Mouse (Mus musculus) gonadal fat pad, adult 2 months (tissue): Measurements from ENCODE around the gene Bgn. TPM values are rescaled to one million over a fixed set of nuclear protein-coding genes. Genes with fewer than 3 reads are reported as not detected.
A peak's percentile ranks its signal among the peaks of the same experiment; 100 is the strongest.

Source experiments
- DNase-seq: peaks from one replicate; pipeline ENCODE4 v3.0.0-alpha.2; 2012; ENCODE audit warnings: low read depth
- polyA plus RNA-seq: library from polyadenylated mRNA; depleted of rRNA; stranded (reverse); fragments of >200 nt; gene quantifications from 2 replicates; pipeline ENCODE4 v1.2.3, GENCODE M21; 2012; rRNA removed

The Bgn gene
- polyA plus RNA-seq = 230 and 333 TPM in 2 replicates

GRCm38 (mm10) chrX:73483484-73483810 is at the start of gene Bgn:
Gene Bgn, plus strand, starts transcription at chrX:73483602.
- no peak for DNase-seq

- peak; percentile 34 for DNase-seq
These were observed 48.1 kb upstream of the Bgn start, which contains the start of gene Trex2 for GRCm38 (mm10) chrX:73435252-73435651. Gene Trex2, minus strand, starts transcription at chrX:73435344.

GRCm38 (mm10) chrX:73441428-73441827 is 42.0 kb upstream of the Bgn start:
- no peak for DNase-seq

- no peak for DNase-seq
These were observed 31.5 kb upstream of the Bgn start for GRCm38 (mm10) chrX:73451949-73452348.

GRCm38 (mm10) chrX:73458877-73459392 is 24.5 kb upstream of the Bgn start, which contains the start of gene Haus7:
Gene Haus7, minus strand, starts transcription at chrX:73459044.
- peak; percentile 51 for DNase-seq

- DNase-seq = no peak
These were observed 22.6 kb upstream of the Bgn start for GRCm38 (mm10) chrX:73460792-73461191.

GRCm38 (mm10) chrX:73465483-73466186 is 17.8 kb upstream of the Bgn start:
- DNase-seq = no peak

- DNase-seq = no peak
These were observed 15.8 kb upstream of the Bgn start for GRCm38 (mm10) chrX:73467446-73468241.

GRCm38 (mm10) chrX:73468330-73468729 is 15.1 kb upstream of the Bgn start:
- no peak for DNase-seq

- DNase-seq = no peak
These were observed 14.7 kb upstream of the Bgn start for GRCm38 (mm10) chrX:73468752-73469151.

- no peak for DNase-seq
These were observed 11.6 kb upstream of the Bgn start for GRCm38 (mm10) chrX:73471764-73472163.

- DNase-seq = no peak
These were observed 8.8 kb upstream of the Bgn start for GRCm38 (mm10) chrX:73474340-73475165.

GRCm38 (mm10) chrX:73475658-73476256 is 7.6 kb upstream of the Bgn start:
- no peak for DNase-seq

GRCm38 (mm10) chrX:73476621-73477020 is 6.8 kb upstream of the Bgn start:
- no peak for DNase-seq

GRCm38 (mm10) chrX:73477500-73477899 is 5.9 kb upstream of the Bgn start:
- no peak for DNase-seq

GRCm38 (mm10) chrX:73479656-73480055 is 3.7 kb upstream of the Bgn start:
- no peak for DNase-seq

- no peak for DNase-seq
These were observed 3.1 kb upstream of the Bgn start for GRCm38 (mm10) chrX:73480334-73480733.

- no peak for DNase-seq
These were observed 539 bp upstream of the Bgn start for GRCm38 (mm10) chrX:73482643-73483483.

GRCm38 (mm10) chrX:73484076-73484475 is 674 bp downstream of the Bgn start:
- DNase-seq = no peak

GRCm38 (mm10) chrX:73484870-73485269 is 1.5 kb downstream of the Bgn start:
- DNase-seq = no peak

GRCm38 (mm10) chrX:73486920-73487319 is 3.5 kb downstream of the Bgn start:
- DNase-seq = no peak
